Mouse (Mus musculus) forebrain, embryonic 15.5 days (tissue): ENCODE results near the gene Rxfp1. TPM values are rescaled to one million over a fixed set of nuclear protein-coding genes. Genes with fewer than 3 reads are reported as not detected.

Experiments used
- ATAC-seq: fragments of 200-750 bp; cut with Nextera tagmentation; replicated peaks from 2 replicates; pipeline ENCODE4 v1.8.0; 2017; ENCODE audit warnings: mild to moderate bottlenecking, moderate TSS enrichment, moderate library complexity
- H3K27ac ChIP-seq: fragments of 300-500 bp; sonication (generic); replicated peaks from 2 replicates; pipeline ENCODE4 v1.5.1; 2015; ENCODE audit warnings: mild to moderate bottlenecking, inconsistent platforms
- H3K27me3 ChIP-seq: fragments of 300-500 bp; sonication (generic); 2 replicates; pipeline ENCODE4 v1.6.1; 2015; ENCODE audit warnings: inconsistent platforms
- H3K36me3 ChIP-seq: fragments of 300-500 bp; sonication (generic); 2 replicates; pipeline ENCODE4 v1.6.1; 2015; ENCODE audit warnings: mild to moderate bottlenecking, inconsistent platforms
- H3K4me1 ChIP-seq: fragments of 300-500 bp; sonication (generic); 2 replicates; pipeline ENCODE4 v1.6.1; 2015; ENCODE audit warnings: inconsistent platforms
- H3K4me2 ChIP-seq: fragments of 300-500 bp; sonication (generic); replicated peaks from 2 replicates; pipeline ENCODE4 v1.6.1; 2015; ENCODE audit warnings: mild to moderate bottlenecking, inconsistent platforms
- H3K4me3 ChIP-seq: fragments of 300-500 bp; sonication (generic); 2 replicates; pipeline ENCODE4 v1.5.1; 2015; ENCODE audit warnings: mild to moderate bottlenecking, inconsistent platforms
- H3K9ac ChIP-seq: fragments of 300-500 bp; sonication (generic); replicated peaks from 2 replicates; pipeline ENCODE4 v1.6.1; 2015; ENCODE audit warnings: mild to moderate bottlenecking, inconsistent platforms
- H3K9me3 ChIP-seq: fragments of 300-500 bp; sonication (generic); 2 replicates; pipeline ENCODE4 v1.6.1; 2016; ENCODE audit warnings: inconsistent platforms
- WGBS: fragments of 180-500 bp; shearing (Covaris S2); methylation state at CpG from one replicate; pipeline ENCODE4 v1.1.7; 2015; ENCODE audit warnings: mixed read lengths; 5-methylcytosine and 5-hydroxymethylcytosine counted together
- polyA plus RNA-seq: library from polyadenylated mRNA; unstranded; fragments of >200 nt; fragmentation: Nextera tagmentation; extraction: Ambion mirVana; gene quantifications from 2 replicates; pipeline ENCODE4 v1.2.1, GENCODE M21; 2015

Gene Rxfp1
- 0.22 and 0.28 TPM in 2 replicates for polyA plus RNA-seq

DNA sequence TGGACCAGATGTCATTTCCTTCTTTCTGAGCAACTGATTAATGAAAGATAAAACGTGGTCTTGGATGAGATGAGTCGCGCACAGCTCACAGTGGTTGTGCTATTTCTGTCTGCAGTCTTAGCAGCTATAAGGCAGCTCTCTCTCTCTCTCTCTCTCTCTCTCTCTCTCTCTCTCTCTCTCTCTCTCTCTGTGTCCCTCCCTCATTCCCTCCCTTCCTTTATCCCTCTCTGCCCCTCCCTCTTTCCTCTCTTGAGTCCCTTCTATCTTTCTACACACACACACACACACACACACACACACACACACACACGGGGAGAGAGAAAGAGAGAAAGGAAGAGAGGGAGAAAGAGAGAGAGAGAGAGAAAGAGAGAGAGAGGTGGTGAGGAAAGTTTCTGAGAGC is at the start of gene Rxfp1:
Gene Rxfp1, minus strand, starts transcription at position 101 of the 400 bp plus-strand sequence.
- Histone ChIP-seq H3K4me3 (no peak within 1 kb of the TSS), H3K4me2 (no peak within 1 kb of the TSS), H3K9me3 (no peaks in the 10 kb centered on the region), H3K36me3 (no peaks in the 10 kb centered on the region), H3K4me1 (no peaks in the 10 kb centered on the region), H3K27me3 (no peaks in the 10 kb centered on the region), H3K9ac (no peak within 1 kb of the TSS), H3K27ac (no peak within 1 kb of the TSS)
- no peak for ATAC-seq
- 71% methylated on average over 4 of the region's 4 CpGs for WGBS

DNA sequence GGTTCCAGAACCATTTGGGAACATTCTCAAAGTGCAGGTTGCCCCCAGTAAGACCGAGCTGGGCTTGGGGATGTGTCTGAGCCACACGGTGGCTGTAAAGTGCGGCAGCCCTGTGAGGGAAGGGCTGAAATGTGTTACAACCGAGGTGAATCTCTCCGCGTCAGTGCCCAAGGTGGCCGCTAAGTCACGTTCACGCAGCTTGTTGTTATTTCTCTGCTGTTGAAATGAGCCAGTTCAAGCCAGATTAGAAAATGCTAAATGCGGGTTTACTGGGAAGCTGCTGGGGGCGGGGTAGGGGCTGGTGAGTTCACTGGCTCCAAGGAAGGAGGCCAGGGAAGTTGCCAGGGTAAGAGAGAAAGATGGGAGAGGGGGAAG is 46.7 kb upstream of the Rxfp1 start:
- no peaks in the 10 kb centered on the region for H3K27me3 ChIP-seq
- no peaks in the 10 kb centered on the region for H3K36me3 ChIP-seq
- ATAC-seq: no peak
- H3K9me3 ChIP-seq: no peaks in the 10 kb centered on the region
- no peaks in the 10 kb centered on the region for H3K4me1 ChIP-seq
- no peak overlapping the region for H3K4me3 ChIP-seq
- H3K4me2 ChIP-seq: no peak overlapping the region
- H3K27ac ChIP-seq: no peak overlapping the region
- 22% methylated on average over 11 of the region's 11 CpGs for WGBS
- no peak overlapping the region for H3K9ac ChIP-seq

DNA sequence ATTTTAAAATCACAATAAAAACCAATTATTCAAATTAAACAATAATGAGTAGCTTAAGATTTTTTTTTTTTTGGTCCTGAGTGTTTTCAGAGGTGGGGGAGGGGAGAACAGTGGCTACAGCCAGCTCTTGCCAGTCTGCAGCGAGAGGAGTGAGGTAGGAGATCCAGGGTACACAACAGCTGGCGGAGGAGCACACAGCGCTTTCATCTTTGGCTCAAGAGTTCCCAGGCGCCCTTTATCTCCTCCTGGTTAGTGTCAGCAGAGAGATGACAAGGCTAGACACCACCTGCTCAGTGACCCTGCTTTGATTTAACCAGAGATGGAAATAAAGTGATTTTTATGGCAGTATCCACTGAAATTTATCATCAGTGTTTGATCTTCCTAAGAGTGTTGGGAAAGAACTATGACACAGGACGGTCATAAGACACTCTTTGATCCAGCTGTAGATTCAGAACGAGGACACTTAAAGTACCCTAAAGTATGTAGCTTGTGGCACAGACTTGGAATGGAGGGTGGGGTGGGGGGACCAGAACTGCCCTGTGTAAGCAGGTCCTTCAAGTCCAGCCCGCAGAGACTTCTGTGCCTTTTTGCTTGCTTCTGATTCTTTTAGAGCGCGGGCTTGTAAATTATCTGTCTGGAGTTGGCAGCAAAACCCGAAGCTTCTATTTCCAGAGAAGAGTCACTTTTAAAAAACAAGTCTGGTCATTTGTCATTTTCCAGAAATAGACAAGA is 46.1 kb upstream of the Rxfp1 start:
- Histone ChIP-seq H3K9ac (no peak overlapping the region), H3K9me3 (no peaks in the 10 kb centered on the region), H3K4me2 (no peak overlapping the region), H3K27ac (no peak overlapping the region), H3K4me3 (no peak overlapping the region), H3K36me3 (no peaks in the 10 kb centered on the region), H3K27me3 (no peaks in the 10 kb centered on the region), H3K4me1 (no peaks in the 10 kb centered on the region)
- ATAC-seq: no peak; the same call in 1 of the 2 replicates
- 55% methylated on average over 10 of the region's 10 CpGs for WGBS

DNA sequence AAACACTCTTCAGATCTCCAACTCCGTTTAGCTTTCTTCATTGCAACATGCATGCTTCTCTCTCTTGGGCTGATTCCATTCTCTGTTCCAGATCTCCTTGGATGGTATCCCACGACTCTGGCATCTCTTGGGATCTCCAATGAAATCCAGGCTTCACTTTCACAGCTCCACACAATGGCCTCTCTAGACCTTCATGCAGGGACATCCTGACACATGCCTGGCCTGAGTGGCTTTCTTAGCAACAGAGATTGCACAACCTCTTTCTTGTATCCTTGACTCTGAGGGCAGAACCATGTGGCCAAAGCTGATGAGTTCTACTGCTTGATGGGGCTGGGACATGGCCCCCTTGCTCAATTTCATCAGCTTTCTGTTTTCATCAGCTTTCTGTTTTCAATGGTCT is 35.0 kb upstream of the Rxfp1 start:
- H3K36me3 ChIP-seq: no peaks in the 10 kb centered on the region
- WGBS: 85% methylated on average over 2 of the region's 2 CpGs
- H3K9ac ChIP-seq: no peak overlapping the region
- no peaks in the 10 kb centered on the region for H3K4me1 ChIP-seq
- H3K27me3 ChIP-seq: no peaks in the 10 kb centered on the region
- H3K4me3 ChIP-seq: no peak overlapping the region
- no peaks in the 10 kb centered on the region for H3K9me3 ChIP-seq
- no peak overlapping the region for H3K27ac ChIP-seq
- no peak overlapping the region for H3K4me2 ChIP-seq
- no peak for ATAC-seq

DNA sequence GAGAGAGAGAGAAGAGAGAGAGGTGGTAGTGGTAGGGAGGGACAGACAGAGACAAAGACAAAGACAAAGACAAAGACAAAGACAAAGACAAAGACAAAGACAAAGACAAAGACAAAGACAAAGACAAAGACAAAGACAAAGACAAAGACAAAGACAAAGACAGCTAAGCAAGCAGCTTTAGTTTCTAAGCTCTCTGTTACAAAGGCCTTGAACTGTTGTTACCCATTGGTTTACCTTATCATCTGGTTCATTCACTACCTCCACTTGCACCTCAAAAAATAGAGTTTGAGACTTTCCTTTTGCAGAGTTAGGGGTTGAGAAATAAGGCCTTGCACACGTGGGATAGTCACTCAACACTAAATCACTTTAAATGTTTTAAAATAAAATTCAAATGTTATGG is 16.1 kb upstream of the Rxfp1 start:
- Histone ChIP-seq H3K4me3 (no peak overlapping the region), H3K9ac (no peak overlapping the region)
- ATAC-seq: no peak

DNA sequence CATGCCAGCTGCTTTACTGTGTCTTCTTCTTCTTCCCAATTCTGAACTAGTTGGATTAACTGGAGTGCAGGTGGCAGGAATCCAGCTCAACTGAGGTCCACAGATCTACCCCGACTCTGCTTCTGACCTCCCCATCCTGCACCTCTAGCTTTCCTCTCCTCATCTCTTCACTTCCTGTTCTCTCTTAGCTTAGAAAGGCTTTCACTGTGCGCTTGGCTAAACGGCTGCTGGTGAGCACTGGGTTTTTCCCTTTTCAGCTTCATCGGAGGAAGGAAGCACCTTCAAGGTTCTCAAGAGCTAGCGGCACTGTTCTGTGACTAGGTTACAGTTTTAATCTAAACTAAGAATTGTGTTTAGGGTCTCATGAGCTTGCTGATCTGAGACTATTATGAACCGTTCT is 8.9 kb upstream of the Rxfp1 start:
- H3K4me3 ChIP-seq: no peak overlapping the region
- H3K9ac ChIP-seq: no peak overlapping the region
- H3K27me3 ChIP-seq: no peaks in the 10 kb centered on the region
- H3K36me3 ChIP-seq: no peaks in the 10 kb centered on the region
- H3K27ac ChIP-seq: no peak overlapping the region
- H3K4me1 ChIP-seq: no peaks in the 10 kb centered on the region
- ATAC-seq: no peak
- no peaks in the 10 kb centered on the region for H3K9me3 ChIP-seq
- WGBS: 90% methylated on average over 6 of the region's 6 CpGs
- no peak overlapping the region for H3K4me2 ChIP-seq

More for the DNA sequence above, 16.1 kb upstream of the Rxfp1 start:
- WGBS: 63% methylated on average over 1 of the region's 1 CpGs
- Histone ChIP-seq H3K36me3 (no peaks in the 10 kb centered on the region), H3K27me3 (no peaks in the 10 kb centered on the region), H3K9me3 (no peaks in the 10 kb centered on the region), H3K27ac (no peak overlapping the region), H3K4me1 (no peaks in the 10 kb centered on the region), H3K4me2 (no peak overlapping the region)

DNA sequence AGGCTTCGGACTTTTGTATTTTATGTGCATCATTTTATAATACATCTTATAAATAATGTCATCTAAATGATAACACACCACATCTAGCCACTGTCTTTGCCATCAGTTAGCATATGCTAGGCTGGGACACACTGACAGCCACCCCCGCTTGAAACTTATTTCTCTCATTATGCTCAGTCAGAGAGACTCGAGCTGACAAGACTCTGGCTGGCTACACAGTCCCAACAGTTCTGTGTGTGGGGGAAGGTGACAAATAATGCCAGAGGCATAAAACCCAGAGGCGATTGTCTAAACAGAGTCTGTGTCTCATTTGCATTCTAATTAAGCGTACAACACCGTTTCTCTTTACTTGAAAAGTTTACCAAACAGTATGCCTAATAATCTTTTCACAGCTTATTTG is 7.4 kb upstream of the Rxfp1 start:
- H3K4me3 ChIP-seq: no peak overlapping the region
- H3K36me3 ChIP-seq: no peaks in the 10 kb centered on the region
- WGBS: 33% methylated on average over 6 of the region's 6 CpGs
- H3K4me1 ChIP-seq: no peaks in the 10 kb centered on the region
- H3K9ac ChIP-seq: no peak overlapping the region
- no peak overlapping the region for H3K27ac ChIP-seq
- H3K9me3 ChIP-seq: no peaks in the 10 kb centered on the region
- H3K27me3 ChIP-seq: no peaks in the 10 kb centered on the region
- ATAC-seq: peak; percentile 74
- H3K4me2 ChIP-seq: no peak overlapping the region

DNA sequence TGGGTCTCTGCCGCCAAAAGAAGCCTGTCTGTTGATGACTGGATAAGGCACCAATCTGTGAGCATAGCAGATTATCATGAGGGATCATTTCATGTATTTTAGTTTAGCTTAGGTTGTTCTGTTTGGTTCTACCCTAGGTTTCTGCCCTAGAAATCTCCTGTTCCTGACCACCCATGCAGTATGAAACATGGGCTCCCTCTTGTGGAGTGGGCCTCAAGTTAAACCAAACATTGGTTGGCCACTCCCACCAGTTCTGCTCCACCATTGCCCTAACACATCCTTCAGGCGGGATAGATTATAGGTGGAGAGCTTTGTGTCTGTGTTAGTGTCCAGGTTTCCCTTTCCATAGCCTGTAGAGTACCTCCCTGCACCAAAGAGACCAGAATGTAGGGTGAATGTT is 6.7 kb upstream of the Rxfp1 start:
- no peaks in the 10 kb centered on the region for H3K9me3 ChIP-seq
- no peaks in the 10 kb centered on the region for H3K27me3 ChIP-seq
- no peak overlapping the region for H3K27ac ChIP-seq
- no peak for ATAC-seq
- H3K4me3 ChIP-seq: no peak overlapping the region
- H3K9ac ChIP-seq: no peak overlapping the region
- no peak overlapping the region for H3K4me2 ChIP-seq
- WGBS: 93% methylated on average over 2 of the region's 2 CpGs
- H3K36me3 ChIP-seq: no peaks in the 10 kb centered on the region
- no peaks in the 10 kb centered on the region for H3K4me1 ChIP-seq

DNA sequence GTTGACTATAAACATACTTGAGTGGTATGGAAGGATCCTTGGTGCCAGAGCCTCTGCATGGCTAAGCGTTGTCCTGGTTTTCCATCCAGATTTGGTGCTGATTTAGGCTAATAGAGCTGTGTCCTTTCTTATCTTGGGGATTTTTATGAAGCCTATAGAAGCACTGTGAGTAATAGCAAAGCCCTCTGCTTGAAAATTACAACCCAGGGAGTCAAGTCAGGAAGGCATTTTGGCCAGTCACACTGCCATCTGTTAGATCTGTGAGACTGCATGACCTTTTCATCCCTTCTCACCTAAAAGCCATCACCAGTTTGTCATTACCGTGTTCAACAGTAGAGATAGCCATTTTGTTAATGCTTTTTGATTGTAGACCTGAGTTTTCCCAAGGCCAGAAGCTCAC is 2.7 kb upstream of the Rxfp1 start:
- H3K4me3 ChIP-seq: no peak overlapping the region
- no peak for ATAC-seq

DNA sequence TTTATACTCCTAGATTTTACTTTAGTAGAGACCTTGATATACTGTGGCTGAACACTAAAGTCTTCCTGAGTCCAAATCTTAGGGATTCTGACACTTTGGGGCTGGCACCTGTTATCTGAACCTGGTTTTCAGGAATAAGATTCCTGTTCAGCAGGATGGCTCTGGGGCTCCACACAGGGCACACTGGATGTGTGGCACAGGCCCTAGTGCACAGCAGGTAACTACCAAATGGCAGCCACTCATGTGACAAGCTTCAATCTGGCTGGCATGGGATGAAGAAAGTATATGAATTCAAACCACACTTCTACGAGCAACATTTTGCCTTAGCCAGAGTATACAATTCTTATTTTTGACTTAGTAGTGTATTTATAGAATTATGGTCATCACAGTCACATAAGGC is 771 bp upstream of the Rxfp1 start:
- no peak overlapping the region for H3K27ac ChIP-seq
- H3K27me3 ChIP-seq: no peaks in the 10 kb centered on the region
- H3K4me1 ChIP-seq: no peaks in the 10 kb centered on the region
- H3K9me3 ChIP-seq: no peaks in the 10 kb centered on the region
- 94% methylated on average over 1 of the region's 1 CpGs for WGBS
- no peak overlapping the region for H3K4me3 ChIP-seq
- no peaks in the 10 kb centered on the region for H3K36me3 ChIP-seq
- no peak overlapping the region for H3K9ac ChIP-seq
- no peak overlapping the region for H3K4me2 ChIP-seq
- ATAC-seq: no peak

More for the DNA sequence above, 2.7 kb upstream of the Rxfp1 start:
- H3K9me3 ChIP-seq: no peaks in the 10 kb centered on the region
- no peak overlapping the region for H3K4me2 ChIP-seq
- H3K36me3 ChIP-seq: no peaks in the 10 kb centered on the region
- no peaks in the 10 kb centered on the region for H3K27me3 ChIP-seq
- H3K9ac ChIP-seq: no peak overlapping the region
- WGBS: 77% methylated on average over 2 of the region's 2 CpGs
- H3K27ac ChIP-seq: no peak overlapping the region
- no peaks in the 10 kb centered on the region for H3K4me1 ChIP-seq

DNA sequence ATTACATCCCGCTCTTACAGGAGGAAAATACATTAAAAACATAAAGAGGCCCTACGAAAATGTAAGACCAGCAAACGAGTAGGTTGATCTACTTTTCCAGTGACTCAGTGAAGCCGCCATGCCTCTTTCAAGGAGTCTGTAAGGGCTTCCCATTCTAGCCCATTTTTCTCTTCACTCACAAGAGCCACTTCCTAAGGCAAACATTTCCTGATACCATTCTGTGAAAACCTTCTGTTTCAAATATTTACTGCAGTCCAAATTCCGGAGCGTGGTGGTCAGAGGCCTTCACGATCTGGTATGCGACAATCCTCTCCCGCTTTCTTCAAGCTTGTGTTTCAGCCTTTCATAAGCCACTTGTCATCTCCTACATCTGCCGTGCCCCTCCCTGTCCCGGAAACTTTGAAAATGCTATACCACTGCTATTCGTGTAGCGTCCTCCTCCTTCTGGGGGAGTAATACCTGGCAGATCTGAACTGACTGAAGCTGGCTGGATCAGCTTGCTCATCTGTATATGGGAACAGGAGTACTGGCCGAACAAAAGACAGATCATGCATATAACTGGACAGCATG is 11.1 kb downstream of the Rxfp1 start:
- no peak for ATAC-seq
- WGBS: 85% methylated on average over 14 of the region's 14 CpGs
- Histone ChIP-seq H3K27me3 (no peaks in the 10 kb centered on the region), H3K9me3 (no peaks in the 10 kb centered on the region), H3K9ac (no peak overlapping the region), H3K4me2 (no peak overlapping the region), H3K4me3 (no peak overlapping the region), H3K4me1 (no peaks in the 10 kb centered on the region), H3K36me3 (no peaks in the 10 kb centered on the region), H3K27ac (no peak overlapping the region)

DNA sequence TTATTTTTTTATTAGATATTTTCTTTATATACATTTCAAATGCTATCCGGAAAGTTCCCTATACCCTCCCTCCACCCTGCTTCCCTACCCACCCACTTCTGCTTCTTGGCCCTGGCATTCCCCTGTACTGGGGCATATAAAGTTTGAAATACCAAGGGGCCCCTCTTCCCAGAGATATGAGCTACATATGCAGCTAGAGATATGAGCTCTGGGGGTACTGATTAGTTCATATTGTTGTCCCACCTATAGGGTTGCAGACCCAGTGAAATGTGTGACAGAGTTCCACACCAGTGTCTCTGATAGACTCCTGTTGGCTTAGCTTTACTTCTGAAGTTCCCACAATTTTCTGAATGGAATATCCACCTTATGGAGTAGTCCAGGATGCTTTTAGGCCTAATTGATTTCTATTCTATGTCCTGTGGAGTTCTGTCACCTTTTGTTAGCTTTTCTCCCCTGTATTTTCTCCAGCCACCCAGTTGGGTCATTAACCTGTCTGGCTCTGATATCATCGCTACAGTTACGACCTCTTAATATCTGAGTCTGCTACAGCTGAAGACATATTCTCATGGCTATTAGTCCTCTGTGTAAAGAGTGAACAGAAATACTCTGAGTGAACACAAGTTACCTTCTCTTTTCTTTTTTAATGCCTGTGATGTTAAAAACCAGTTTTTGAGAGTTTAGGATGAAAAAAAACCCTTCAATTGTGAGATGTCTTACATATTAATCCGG is 16.8 kb downstream of the Rxfp1 start:
- H3K4me3 ChIP-seq: no peak overlapping the region
- no peak overlapping the region for H3K4me2 ChIP-seq
- H3K9me3 ChIP-seq: no peaks in the 10 kb centered on the region
- WGBS: 92% methylated on average over 4 of the region's 4 CpGs
- H3K9ac ChIP-seq: no peak overlapping the region
- H3K27me3 ChIP-seq: no peaks in the 10 kb centered on the region
- no peaks in the 10 kb centered on the region for H3K36me3 ChIP-seq
- no peaks in the 10 kb centered on the region for H3K4me1 ChIP-seq
- H3K27ac ChIP-seq: no peak overlapping the region
- ATAC-seq: no peak
